Mouse (Mus musculus) neutrophil, adult 65 days (primary cell): ENCODE data around the gene Tespa1. TPM values are rescaled to one million over a fixed set of nuclear protein-coding genes. Genes with fewer than 3 reads are reported as not detected.

ENCODE experiments used
- total RNA-seq: library from RNA; stranded (reverse); gene quantifications from 2 replicates; pipeline ENCODE4 v1.2.4, GENCODE M21; 2023

Tespa1 gene
- 1.5 and 1.6 TPM in 2 replicates for total RNA-seq

DNA sequence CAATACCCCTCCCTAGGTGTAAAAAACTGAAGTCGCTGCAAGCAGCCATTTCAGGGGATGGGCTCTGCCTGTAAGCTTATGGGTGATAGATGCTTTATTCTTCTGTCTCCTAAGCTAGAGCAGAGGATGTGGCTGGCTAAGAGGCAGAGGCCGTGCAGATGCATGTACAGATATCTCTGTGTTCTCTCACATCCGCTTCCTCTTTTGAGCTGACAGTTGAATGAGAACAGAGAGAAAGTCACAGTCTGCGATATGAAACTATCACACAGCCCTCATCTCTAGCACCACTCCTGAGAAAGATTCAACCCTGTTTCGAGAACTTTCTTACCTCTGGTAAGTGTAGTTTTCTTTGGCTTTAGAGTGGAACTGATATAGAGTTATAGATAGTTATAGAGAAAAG is at the start of gene Tespa1:
Gene Tespa1, plus strand, starts transcription at position 234 of the 400 bp plus-strand sequence.

DNA sequence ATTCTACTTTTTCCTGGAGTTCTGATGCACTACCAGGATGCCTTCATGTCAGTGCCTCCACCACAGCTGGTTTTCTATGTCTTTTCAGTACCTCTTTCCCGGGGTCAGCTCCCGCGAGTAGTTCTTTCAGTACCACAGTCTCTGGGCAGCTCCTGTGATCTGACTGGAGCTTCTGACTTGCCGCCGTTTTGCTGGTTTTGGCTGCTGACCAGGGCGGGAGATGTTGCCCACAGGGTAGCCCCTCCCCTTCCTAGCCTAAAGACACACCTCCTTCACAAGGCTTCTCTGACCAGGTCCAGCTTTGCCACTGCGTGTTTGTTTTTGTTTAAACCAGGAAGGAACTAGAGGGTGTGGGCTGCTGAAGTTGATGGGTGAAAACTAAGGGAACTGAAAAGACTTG is 42.6 kb upstream of the Tespa1 start, which contains the start of gene Neurod4:
Gene Neurod4, minus strand, starts transcription at position 175 of the 400 bp plus-strand sequence.

GRCm38 (mm10) chr10:130394232-130394631 is 71.6 kb downstream of the Tespa1 start, which contains the start of gene Vmn2r84:
Gene Vmn2r84 (minus strand): TSS chr10:130394332.

Other genes starting within 250 kb of the Tespa1 start
- not detected in 2 replicates for gene Olfr823, start 207.5 kb upstream of the Tespa1 start, total RNA-seq
- gene Olfr824, start 192.9 kb upstream of the Tespa1 start, total RNA-seq: not detected in 2 replicates
- gene Olfr825, start 156.1 kb upstream of the Tespa1 start, total RNA-seq: not detected in 2 replicates
- not detected in 2 replicates for gene Olfr826, start 138.7 kb upstream of the Tespa1 start, total RNA-seq
- gene Olfr827, start 108.5 kb upstream of the Tespa1 start, total RNA-seq: not detected in 2 replicates
- gene Neurod4, start 42.6 kb upstream of the Tespa1 start, total RNA-seq: not detected in 2 replicates
- not detected in 2 replicates for gene Vmn2r84, start 71.5 kb downstream of the Tespa1 start, total RNA-seq
- not detected in 2 replicates for gene Vmn2r85, start 106.8 kb downstream of the Tespa1 start, total RNA-seq
- not detected in 2 replicates for gene Vmn2r86, start 133.2 kb downstream of the Tespa1 start, total RNA-seq
- gene Vmn2r87, start 174.5 kb downstream of the Tespa1 start, total RNA-seq: not detected in 2 replicates